Mouse (Mus musculus) intestine, postnatal 0 days (tissue): Measurements from ENCODE around the gene Ctdsp1. TPM values are rescaled to one million over a fixed set of nuclear protein-coding genes. Genes with fewer than 3 reads are reported as not detected.
A peak's percentile ranks its signal among the peaks of the same experiment; 100 is the strongest.

Experiments used
- ATAC-seq: fragments of 200-750 bp; cut with Nextera tagmentation; 2 replicates; pipeline ENCODE4 v1.8.0; 2017; ENCODE audit warnings: mild to moderate bottlenecking, moderate TSS enrichment, moderate library complexity
- H3K27ac ChIP-seq: fragments of 300-500 bp; sonication (generic); 2 replicates; pipeline ENCODE4 v1.5.1; 2014; ENCODE audit warnings: mild to moderate bottlenecking, low read depth, low read length, moderate library complexity
- H3K27me3 ChIP-seq: fragments of 300-500 bp; sonication (generic); replicated peaks from 2 replicates; pipeline ENCODE4 v1.6.1; 2014; ENCODE audit warnings: low read length, mixed read lengths; ENCODE audit not compliant: control insufficient read depth, insufficient read depth
- H3K36me3 ChIP-seq: fragments of 300-500 bp; sonication (generic); 2 replicates; pipeline ENCODE4 v1.6.1; 2014; ENCODE audit warnings: mild to moderate bottlenecking, moderate library complexity; ENCODE audit not compliant: control insufficient read depth, insufficient read depth
- H3K4me1 ChIP-seq: fragments of 300-500 bp; sonication (generic); replicated peaks from 2 replicates; pipeline ENCODE4 v1.6.1; 2014; ENCODE audit warnings: antibody characterized with exemption, low read length, mixed read lengths; ENCODE audit not compliant: control insufficient read depth, insufficient read depth
- H3K4me2 ChIP-seq: fragments of 300-500 bp; sonication (generic); replicated peaks from 2 replicates; pipeline ENCODE4 v1.6.1; 2014; ENCODE audit warnings: low read depth, mild to moderate bottlenecking, moderate library complexity
- H3K4me3 ChIP-seq: fragments of 300-500 bp; sonication (generic); 2 replicates; pipeline ENCODE4 v1.5.1; 2014; ENCODE audit warnings: low read depth, low read length
- H3K9ac ChIP-seq: fragments of 300-500 bp; sonication (generic); 2 replicates; pipeline ENCODE4 v1.6.1; 2014; ENCODE audit warnings: mild to moderate bottlenecking, low read depth, low read length
- H3K9me3 ChIP-seq: fragments of 300-500 bp; sonication (generic); 2 replicates; pipeline ENCODE4 v1.6.1; 2016; ENCODE audit warnings: mixed run types; ENCODE audit not compliant: control insufficient read depth
- CTCF ChIP-seq: sonication (generic); IDR thresholded peaks from 2 replicates; pipeline ENCODE4 v1.5.1; 2016; ENCODE audit warnings: low read depth, mild to moderate bottlenecking, control low read depth, antibody characterized with exemption, moderate library complexity
- WGBS: fragments of 180-500 bp; shearing (Covaris S2); extraction: QIAGEN DNeasy Blood & Tissue Kit; methylation state at CpG from one replicate; pipeline ENCODE4 v1.1.7; 2014; 5-methylcytosine and 5-hydroxymethylcytosine counted together
- polyA plus RNA-seq: library from polyadenylated mRNA; unstranded; fragments of >200 nt; fragmentation: Nextera tagmentation; extraction: Ambion mirVana; gene quantifications from 2 replicates; pipeline ENCODE4 v1.2.1, GENCODE M21; 2015

Gene Ctdsp1
- polyA plus RNA-seq, 1 experiment from 2014 or later, result 48.9 TPM

DNA sequence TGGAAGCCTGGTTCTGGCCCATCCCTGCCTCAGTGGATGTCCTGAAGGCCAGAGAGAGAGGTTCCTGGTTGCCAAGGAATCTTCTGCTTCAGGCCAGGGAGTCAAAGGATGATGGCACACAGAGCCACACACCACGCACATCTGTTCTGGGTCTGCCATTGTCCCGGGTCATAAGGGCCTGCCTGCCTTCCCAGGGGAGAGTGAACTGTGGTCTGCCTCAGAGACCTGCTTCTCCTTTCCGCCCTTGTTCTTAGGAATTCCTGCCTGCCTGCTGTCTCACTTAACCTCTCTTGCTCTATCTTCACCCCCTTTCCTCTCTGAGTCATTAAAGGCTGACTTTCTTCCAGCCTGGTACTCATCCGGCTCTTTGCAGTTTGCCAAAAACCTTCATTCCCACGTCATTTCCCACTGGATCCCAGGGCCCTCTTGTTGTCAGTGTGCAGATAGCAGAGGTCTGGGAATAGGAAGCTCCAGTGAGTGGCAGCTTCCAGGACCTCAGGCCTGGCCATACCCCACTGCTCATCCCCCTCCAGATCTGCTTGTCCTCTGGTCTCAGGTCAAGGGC lies 38.7 kb upstream of the Ctdsp1 start:
- Histone ChIP-seq H3K36me3 (0 out of 2 replicates have a peak, but pooled peaks cover 12% of the 10 kb centered on the region), H3K4me3 (no peak overlapping the region), H3K9ac (no peak overlapping the region), H3K27ac (no peak overlapping the region), H3K4me2 (no peak overlapping the region), H3K4me1 (no peaks in the 10 kb centered on the region), H3K9me3 (no peaks in the 10 kb centered on the region), H3K27me3 (no peaks in the 10 kb centered on the region)
- no peak for ATAC-seq
- TF ChIP-seq CTCF, result no peak
- 77% methylated on average over 5 of the region's 5 CpGs for WGBS

- H3K27ac ChIP-seq, result no peak overlapping the region
- H3K9me3 ChIP-seq, result no peaks in the 10 kb centered on the region
- no peak overlapping the region for H3K4me3 ChIP-seq
- H3K9ac ChIP-seq, result no peak overlapping the region
- no peak for ATAC-seq
- no peaks in the 10 kb centered on the region for H3K4me1 ChIP-seq
- H3K27me3 ChIP-seq, result no peaks in the 10 kb centered on the region
- TF ChIP-seq CTCF, result no peak
- 86% methylated on average over 9 of the region's 9 CpGs for WGBS
- no peak overlapping the region for H3K4me2 ChIP-seq
- H3K36me3 ChIP-seq, result 0 out of 2 replicates have a peak, but pooled peaks cover 12% of the 10 kb centered on the region
Observed at GRCm38 (mm10) chr1:74353453-74354229, 37.7 kb upstream of the Ctdsp1 start.

- H3K36me3 ChIP-seq, result no peaks in the 10 kb centered on the region
- H3K4me2 ChIP-seq, result no peak overlapping the region
- ATAC-seq, result no peak
- no peak overlapping the region for H3K4me3 ChIP-seq
- no peak overlapping the region for H3K27ac ChIP-seq
- no peaks in the 10 kb centered on the region for H3K9me3 ChIP-seq
- no peak for TF ChIP-seq CTCF
- no peaks in the 10 kb centered on the region for H3K4me1 ChIP-seq
- H3K27me3 ChIP-seq, result no peaks in the 10 kb centered on the region
- no peak overlapping the region for H3K9ac ChIP-seq
Observed at GRCm38 (mm10) chr1:74357531-74357930, 33.8 kb upstream of the Ctdsp1 start.

DNA sequence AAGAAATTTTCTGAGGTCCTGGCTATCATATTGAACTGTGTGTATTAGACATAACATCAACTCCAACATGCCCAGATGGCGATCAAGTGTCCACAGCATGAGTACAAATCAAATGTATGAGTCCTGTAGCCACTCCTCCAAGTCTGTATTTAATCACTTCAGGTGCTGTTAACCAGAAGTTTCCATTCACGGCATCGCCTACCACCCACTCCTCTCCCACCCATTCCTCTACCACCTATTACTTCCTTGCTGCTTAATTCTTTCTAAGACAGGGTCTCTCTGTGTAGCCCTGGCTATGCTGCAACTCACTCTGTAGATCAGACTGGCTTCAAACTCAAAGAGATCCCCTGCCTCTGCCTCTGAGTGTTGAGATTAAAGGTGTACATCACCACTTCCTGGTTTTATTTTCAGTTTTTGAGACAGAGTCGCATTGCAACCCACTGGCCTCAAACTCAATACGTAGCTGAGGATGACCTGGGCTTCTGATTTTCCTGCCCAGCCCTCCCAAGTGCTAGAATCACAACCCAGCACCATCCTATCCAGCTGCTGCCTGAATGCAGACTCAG lies 31.3 kb upstream of the Ctdsp1 start:
- WGBS, result 82% methylated on average over 5 of the region's 5 CpGs
- Histone ChIP-seq H3K4me3 (no peak overlapping the region), H3K36me3 (no peaks in the 10 kb centered on the region), H3K4me2 (no peak overlapping the region), H3K27ac (no peak overlapping the region), H3K4me1 (no peaks in the 10 kb centered on the region), H3K9ac (no peak overlapping the region), H3K9me3 (no peaks in the 10 kb centered on the region), H3K27me3 (no peaks in the 10 kb centered on the region)
- no peak for ATAC-seq
- TF ChIP-seq CTCF, result no peak

- Histone ChIP-seq H3K9ac (no peak within 1 kb of the TSS), H3K27me3 (no peaks in the 10 kb centered on the region), H3K9me3 (no peaks in the 10 kb centered on the region), H3K36me3 (no peaks in the 10 kb centered on the region), H3K27ac (no peak within 1 kb of the TSS), H3K4me2 (no peak within 1 kb of the TSS), H3K4me1 (no peaks in the 10 kb centered on the region), H3K4me3 (no peak within 1 kb of the TSS)
- WGBS, result 0% methylated on average over 2 of the region's 2 CpGs
- peak; percentile 68 for ATAC-seq
- TF ChIP-seq CTCF, result peak; percentile 90
Observed at GRCm38 (mm10) chr1:74361812-74362211, 29.5 kb upstream of the Ctdsp1 start, which contains the start of gene Catip. Catip (plus strand) TSS chr1:74362108.

GRCm38 (mm10) chr1:74362325-74363229 lies 28.7 kb upstream of the Ctdsp1 start:
- Histone ChIP-seq H3K36me3 (no peaks in the 10 kb centered on the region), H3K9ac (no peak overlapping the region), H3K9me3 (no peaks in the 10 kb centered on the region), H3K27me3 (no peaks in the 10 kb centered on the region), H3K4me2 (no peak overlapping the region), H3K27ac (no peak overlapping the region), H3K4me1 (no peaks in the 10 kb centered on the region), H3K4me3 (no peak overlapping the region)
- no peak for ATAC-seq
- TF ChIP-seq CTCF, result no peak
- 68% methylated on average over 17 of the region's 17 CpGs for WGBS
